Mouse (Mus musculus): Measurements from ENCODE around the gene Cops9.

DNA sequence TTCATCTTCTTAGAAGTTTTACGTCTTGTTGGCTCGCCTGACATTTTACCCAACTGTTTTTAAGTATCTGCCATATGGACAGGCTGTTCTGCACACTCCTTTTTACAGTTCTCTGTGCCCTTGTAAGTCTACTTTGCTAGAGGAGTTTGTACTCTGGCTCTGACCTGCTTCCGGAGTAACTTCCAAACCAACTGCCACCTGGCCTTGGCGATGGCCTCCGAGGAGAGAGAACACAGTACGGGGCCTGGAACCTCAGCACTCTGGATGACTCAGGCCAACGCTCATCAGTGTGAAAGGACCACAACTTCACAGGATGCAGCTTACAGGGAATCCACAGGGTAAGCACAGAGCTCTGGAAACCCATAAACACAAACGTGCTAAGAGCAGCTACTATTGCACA, 8.1 kb downstream of the Cops9 start:
- TF ChIP-seq CTCF (IDR thresholded peaks at IDR 0.05; ENCODE audit: extremely low read depth, insufficient read length, insufficient replicate concordance, low read depth, low read length), result no peak
- TF ChIP-seq POLR2A (IDR thresholded peaks at IDR 0.05; ENCODE audit: low read depth, low read length), result no peak
